Mouse (Mus musculus): ENCODE results near the gene Aff4.
A peak's percentile ranks its signal among the peaks of the same experiment; 100 is the strongest.
"Not testable (repeated sequence)": the region's sequence is repeated elsewhere in the genome, so short reads cannot be mapped to it uniquely, and the experiment has no call there.

Aff4 gene

GRCm38 (mm10) chr11:53350291-53351223 is at the start of gene Aff4:
Aff4 (plus strand) TSS chr11:53350833.
- DNase-seq (ENCODE audit: low spot score), result peak; percentile 78

DNA sequence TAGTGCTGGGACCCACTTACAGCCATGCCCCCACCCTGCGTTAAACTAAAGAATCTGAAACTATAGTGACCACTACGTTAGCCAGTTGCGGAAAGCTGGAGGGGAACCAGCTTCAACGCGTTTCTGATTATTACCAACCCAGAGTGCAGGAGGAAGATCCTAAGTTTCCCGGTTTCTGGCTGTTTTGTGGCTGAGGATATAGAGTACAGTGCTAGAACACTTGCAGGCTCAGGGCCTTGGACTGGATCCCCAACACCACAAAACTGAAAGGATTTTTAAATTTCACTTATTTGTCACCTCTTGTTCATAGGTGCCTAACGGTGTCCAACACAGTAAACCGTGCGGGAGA is 49.5 kb upstream of the Aff4 start:
- no peak for DNase-seq (ENCODE audit: low spot score)

- DNase-seq (ENCODE audit: low spot score), result no peak
These were observed 46.4 kb upstream of the Aff4 start for GRCm38 (mm10) chr11:53304044-53304840.

DNA sequence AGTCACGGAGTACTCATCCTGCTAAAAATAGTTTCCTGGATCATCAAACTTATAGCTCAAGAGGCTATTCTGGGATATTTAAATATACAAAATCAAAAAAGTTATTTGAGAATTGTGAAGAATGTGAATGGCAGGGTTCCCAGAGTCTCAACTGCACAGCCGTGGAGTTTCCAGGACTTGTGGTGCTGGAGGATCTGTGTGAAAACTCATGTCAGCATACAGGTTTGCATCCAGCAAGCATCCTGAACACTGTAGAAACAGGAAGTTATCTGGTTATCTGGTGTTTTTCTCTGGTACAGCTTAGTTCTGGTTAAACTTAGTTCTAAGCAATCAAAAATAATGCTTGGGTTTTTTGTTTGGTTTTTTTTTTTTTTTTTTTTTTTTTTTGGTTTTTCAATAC is 43.7 kb upstream of the Aff4 start:
- DNase-seq (ENCODE audit: low spot score), result no peak

DNA sequence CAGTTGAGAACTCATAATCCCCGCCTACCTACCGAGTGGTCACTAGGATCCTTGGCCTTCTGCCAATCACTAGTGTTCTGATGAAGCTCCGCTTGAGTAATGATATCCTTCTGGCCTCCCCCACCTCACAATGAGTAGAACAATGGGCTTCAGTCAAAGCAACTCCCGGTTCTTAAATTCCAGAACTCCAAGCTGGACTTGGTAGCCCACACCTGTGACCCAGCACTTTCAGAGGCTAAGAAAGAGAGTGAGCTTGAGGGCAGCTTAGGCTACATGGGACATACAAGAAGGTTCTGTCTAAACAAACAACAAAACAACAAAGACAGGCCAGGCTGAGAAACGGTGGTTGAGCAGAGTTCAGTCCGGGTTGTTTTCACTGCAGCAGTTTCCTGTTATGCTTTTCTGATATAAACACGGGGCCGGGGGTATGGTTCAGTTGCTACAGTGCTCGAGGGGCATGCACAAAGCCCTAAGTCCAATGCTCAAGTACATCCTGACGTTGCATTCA is 43.0 kb upstream of the Aff4 start:
- DNase-seq (ENCODE audit: low spot score), result peak; percentile 21

- DNase-seq (ENCODE audit: low spot score), result peak; percentile 20
These were observed 42.3 kb upstream of the Aff4 start for GRCm38 (mm10) chr11:53308251-53308864.

DNA sequence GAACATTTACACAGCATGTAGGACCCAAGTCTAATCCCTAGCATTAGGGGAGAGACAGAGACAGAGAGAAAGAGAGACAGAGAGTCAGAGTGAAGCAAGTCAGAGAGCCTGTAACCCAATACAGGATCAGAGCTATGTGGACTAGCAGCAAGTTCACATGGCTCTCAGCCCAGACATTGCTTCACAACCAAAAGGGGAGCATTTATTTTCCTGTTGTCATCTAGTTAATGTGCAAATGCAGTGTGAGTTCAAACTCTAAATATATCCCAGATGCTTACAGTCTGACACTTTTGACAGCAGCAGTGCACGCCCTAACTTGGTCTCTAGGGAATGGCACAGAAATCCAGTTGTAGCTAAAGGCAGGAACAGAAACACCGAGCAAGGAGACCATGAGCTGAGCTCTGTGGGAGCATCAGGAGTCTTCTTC is 41.7 kb upstream of the Aff4 start:
- peak; percentile 61 for DNase-seq (ENCODE audit: low spot score)

DNA sequence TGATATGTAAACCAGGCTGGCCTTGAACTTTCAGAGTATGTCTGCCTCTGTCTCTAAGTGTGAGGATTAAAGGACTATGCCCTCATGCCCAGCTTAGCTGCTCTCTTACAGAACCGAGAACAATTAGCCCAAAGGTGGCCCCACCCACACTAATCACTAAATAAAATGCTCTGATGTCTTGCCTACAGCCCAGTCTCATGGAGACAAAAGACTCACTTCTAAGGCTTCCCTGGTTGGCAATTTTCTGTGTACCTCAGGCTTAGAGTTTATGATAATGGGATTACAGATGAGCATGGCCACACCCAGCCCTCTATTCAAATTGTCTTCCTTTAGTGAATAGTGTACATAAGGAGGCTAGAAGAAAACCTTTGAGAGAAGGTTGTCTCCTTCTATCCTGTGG is 39.2 kb upstream of the Aff4 start:
- no peak for DNase-seq (ENCODE audit: low spot score)

- DNase-seq (ENCODE audit: low spot score), result not testable (repeated sequence)
These were observed 37.8 kb upstream of the Aff4 start for GRCm38 (mm10) chr11:53312823-53313222.

DNA sequence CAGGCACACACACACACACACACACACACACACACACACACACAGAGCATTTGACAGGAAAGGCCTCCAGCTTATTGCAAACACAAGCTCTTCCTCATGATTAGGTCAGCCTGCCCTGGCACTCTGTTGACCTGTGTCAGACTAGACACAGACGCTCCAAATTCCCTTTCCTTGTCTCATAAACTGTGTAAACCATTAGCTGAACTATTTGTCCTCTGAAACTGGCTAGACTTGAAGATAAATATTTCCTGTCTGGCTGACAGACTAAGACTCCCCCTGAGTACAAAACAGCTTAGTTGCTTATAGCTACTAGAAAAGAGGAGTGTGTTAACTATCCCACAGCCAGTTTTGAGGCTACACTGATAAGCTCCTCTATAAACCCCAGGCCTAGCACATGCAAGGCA is 35.9 kb upstream of the Aff4 start:
- no peak for DNase-seq (ENCODE audit: low spot score)

DNA sequence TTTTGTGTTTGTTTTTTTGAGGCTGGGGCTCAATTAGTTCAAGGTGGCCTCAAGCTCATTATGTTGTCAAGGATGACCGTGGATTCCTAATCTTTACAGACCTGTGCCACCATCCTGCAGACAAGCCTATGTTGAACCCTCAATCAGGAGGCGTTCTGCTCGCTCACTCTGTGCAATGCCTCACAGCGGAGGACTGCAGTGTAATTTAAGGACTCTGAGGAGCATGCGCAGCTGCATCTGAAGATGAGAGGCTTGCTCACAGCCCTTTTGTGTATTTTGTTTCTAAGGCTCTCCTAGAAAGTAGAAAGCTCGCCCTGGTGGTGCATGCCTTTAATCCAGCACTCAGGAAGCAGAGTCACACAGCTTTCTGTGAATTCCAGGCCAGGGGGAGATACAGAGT is 33.6 kb upstream of the Aff4 start:
- no peak for DNase-seq (ENCODE audit: low spot score)

GRCm38 (mm10) chr11:53318041-53318440 is 32.6 kb upstream of the Aff4 start:
- DNase-seq (ENCODE audit: low spot score), result no peak

- not testable (repeated sequence) for DNase-seq (ENCODE audit: low spot score)
These were observed 32.1 kb upstream of the Aff4 start for GRCm38 (mm10) chr11:53318568-53318967.

GRCm38 (mm10) chr11:53319867-53320266 is 30.8 kb upstream of the Aff4 start:
- DNase-seq (ENCODE audit: low spot score), result not testable (repeated sequence)

DNA sequence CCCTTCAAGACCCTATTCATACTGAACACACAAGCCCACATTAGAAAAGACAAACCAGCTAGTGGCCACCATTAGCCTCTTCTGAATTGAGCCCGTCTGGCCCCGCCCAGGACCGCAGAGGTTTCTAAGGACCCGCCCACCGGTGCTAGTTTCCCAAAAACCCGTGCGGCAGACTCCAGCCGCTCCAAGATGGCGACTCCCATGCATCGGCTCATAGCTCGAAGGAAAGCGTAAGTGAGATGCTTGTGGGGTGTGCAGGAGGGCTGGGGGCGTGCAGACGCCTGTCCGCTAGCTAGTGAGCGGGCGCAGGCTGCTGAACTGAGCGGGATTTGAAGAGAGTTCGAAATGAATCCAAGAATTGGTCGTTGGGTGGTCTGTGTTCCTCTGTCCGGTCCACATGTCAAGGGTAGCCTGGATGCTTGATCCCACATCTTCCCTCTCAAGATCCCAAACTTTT is 26.1 kb upstream of the Aff4 start, which contains the start of gene Zcchc10:
TSS of gene Zcchc10 (plus strand) at position 168 of the 457 bp plus-strand sequence.
- DNase-seq (ENCODE audit: low spot score), result peak; percentile 68

GRCm38 (mm10) chr11:53330325-53330724 is 20.3 kb upstream of the Aff4 start:
- DNase-seq (ENCODE audit: low spot score), result no peak

- no peak for DNase-seq (ENCODE audit: low spot score)
These were observed 19.5 kb upstream of the Aff4 start for GRCm38 (mm10) chr11:53331121-53331520.

DNA sequence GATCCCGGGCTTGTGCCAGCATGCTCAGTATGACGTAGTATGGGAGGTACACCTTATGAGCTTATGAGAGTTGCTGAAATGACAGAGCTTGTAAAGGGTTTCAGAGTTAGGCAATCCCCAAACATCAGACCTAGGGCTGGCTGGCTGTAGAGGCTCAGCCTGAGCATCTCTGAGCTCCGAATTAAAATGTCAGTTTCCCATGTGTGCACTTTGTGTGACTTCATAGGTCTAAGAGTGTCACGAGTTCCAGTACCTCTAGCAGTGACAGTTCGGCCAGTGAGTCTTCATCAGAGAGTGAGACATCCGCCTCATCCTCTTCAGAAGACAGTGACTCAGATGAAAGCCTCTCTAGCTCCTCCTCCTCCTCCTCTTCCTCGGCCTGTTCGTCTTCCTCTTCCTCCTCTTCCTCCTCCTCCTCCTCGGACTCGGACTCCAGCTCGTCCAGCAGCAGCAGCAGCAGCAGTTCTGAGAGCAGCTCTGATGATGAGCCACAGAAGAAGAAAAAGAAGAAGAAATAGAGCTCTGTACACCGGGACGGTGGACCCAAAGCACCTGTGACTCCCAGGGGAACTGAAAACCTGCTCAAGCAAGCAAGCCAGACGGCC is 18.5 kb upstream of the Aff4 start:
- no peak for DNase-seq (ENCODE audit: low spot score)

- DNase-seq (ENCODE audit: low spot score), result no peak
These were observed 15.0 kb upstream of the Aff4 start for GRCm38 (mm10) chr11:53335505-53336181.

DNA sequence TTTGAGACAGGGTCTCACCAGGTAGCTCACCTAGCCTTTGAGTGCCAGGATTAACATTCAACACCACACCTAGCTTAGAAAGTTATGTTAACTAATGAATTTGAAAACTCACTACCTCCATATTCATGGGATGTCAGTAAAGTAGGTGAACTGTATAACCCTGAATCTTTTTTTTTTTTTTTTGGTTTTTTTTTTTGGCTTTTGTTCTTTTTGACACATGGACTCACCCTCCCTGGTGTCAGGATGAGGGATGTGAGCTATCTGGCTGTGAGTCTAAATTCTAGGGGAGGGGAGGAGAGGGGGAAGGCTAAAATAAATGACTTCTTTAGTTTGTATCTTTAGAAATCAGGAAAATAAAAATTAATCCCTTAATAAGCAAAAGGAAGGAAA is 14.5 kb upstream of the Aff4 start:
- no peak for DNase-seq (ENCODE audit: low spot score)

DNA sequence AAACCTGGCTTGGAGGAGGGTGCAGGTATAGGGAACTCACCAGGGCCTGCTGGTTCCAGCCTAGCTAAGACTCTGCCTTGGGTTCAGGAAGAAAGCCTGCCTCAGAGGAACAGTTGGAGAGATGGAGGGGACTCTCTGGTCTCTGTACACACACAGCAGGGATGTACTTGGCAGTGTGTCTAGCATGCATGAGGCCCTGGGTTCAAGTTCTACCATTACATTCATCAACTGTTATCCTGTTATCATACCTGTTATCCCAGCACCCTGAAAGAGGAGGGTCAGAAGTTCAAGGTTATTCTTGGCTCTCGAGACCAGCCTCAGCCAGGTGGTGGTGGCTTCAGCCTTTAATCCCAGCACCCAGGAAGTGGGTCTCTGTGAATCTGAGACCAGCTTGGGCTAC is 13.7 kb upstream of the Aff4 start:
- no peak for DNase-seq (ENCODE audit: low spot score)
